Mouse (Mus musculus): ENCODE measurements at regions not wholly inside any gene's neighbourhood (a gene's known extent, or its start where the extent isn't known, plus 50 kb on each side); places are given as distances from the start of the nearest gene placed in this dataset.

DNA sequence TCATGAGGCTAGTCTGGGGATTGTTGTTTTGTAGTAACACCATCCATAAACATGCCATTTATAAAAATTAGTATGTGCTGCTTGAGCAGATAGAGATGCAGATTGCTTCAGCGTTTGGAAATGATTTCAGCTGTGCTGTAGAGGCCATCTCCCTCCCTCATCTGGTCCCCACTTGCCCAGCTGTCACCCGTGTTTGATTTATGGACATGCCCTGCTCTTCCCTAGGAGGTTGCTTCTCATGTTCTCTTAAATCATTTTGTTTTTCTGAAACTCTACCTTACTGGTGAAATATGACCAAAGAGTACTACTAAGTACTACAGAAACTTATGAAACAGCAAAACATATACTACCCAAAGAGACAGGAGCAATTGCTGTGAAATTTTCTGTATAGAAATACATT lies 284.7 kb upstream of the N6amt1 start:
- TF ChIP-seq ZC3H11A (IDR thresholded peaks at IDR 0.05; ENCODE audit: borderline replicate concordance, low read depth, low read length) = no peak
- TF ChIP-seq HCFC1 (IDR thresholded peaks at IDR 0.05; ENCODE audit: borderline replicate concordance, insufficient read depth, low read length) = no peak

Data from ES-E14 (cell line).